Mouse (Mus musculus): ENCODE data around the gene Dpy19l3. TPM values are rescaled to one million over a fixed set of nuclear protein-coding genes. Genes with fewer than 3 reads are reported as not detected.

Dpy19l3 gene
- total RNA-seq, 4 experiments from 2014 or later = 2.7 to 3.5 (median 2.9) TPM

GRCm38 (mm10) chr7:35688781-35689349 lies 65.4 kb downstream of the Dpy19l3 start:
- DNase-seq (ENCODE audit: low spot score) = no peak

DNA sequence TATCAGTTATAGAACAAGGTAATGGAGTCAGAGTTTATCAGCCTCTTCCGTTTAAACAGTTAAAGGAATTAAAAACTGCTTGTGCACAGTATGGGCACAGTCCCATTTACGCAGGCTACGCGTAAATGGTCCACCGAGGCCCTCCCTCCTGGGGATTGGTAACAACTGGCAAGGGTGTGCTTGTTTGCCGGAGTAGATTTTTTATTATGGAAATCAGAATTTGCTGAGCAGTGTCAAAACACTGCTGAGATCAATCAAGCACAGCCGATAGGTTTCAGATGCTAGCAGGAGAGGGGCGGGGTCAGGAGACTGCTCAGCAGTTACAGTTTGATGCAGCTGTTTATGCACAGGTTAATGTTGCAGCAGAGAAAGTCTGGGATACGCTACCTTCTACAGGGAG lies 66.0 kb downstream of the Dpy19l3 start:
- DNase-seq (ENCODE audit: low spot score) = no peak

- DNase-seq (ENCODE audit: low spot score) = peak; percentile 33
These were observed 67.0 kb downstream of the Dpy19l3 start for GRCm38 (mm10) chr7:35687229-35687628.

DNA sequence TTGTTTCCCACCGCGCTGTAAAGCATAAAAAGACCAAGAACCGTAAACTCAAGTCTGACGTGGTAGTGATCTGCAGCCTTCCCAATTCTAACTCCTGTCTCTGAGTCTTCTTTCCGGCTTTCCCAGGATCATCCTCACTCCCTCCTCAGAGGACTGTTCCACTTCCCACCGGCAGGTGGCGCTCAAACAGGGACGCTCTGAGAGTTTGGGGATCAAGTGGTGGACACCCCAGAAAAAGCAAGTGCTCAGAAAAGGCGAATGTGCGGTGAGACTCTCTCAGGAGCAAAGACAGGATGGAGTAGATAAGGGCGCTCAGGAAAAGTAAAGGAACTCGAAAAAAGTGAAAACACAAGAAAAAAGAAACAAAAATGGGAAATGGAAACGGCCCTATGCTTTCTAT lies 67.5 kb downstream of the Dpy19l3 start:
- peak; percentile 38 for DNase-seq (ENCODE audit: low spot score)

DNA sequence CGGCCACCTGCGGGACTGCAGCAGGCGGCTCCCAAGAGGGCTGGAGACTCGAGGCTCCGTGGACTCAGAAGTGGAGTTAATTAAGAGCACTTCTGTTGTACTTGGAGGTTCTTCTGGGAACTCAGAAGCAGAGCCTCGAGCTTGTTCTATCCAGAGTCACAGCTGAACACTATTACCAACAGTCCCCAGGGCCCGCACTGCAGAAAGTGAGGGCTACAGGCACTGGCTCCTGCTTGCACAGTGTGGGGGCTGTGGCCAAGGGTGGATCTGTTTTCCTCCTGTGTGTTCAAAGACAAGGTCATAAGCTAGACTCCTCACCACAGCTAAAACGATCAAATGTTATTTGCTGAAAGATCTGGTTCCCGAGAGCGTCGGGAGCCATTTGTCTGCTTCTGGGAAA lies 68.0 kb downstream of the Dpy19l3 start:
- no peak for DNase-seq (ENCODE audit: low spot score)

GRCm38 (mm10) chr7:35683409-35684122 lies 70.7 kb downstream of the Dpy19l3 start:
- no peak for DNase-seq (ENCODE audit: low spot score)

DNA sequence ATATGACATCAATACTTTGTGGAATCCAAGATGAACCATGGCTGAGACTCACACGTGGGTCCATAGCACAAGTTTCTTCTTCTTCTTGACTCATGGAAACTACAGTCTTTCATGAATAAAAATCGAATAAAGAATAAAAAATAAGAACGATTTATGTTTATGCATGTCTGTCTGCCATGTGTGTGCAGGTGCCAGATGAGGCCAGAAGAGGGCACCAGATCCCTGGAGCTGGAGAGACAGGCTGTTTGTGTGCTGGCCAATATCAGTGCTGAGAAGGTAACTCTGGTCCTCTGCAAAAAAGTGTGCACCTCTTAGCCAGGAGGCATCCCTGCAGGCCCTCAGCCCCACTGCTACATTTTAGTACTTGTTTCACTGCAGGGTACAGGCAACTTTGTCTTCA lies 72.7 kb downstream of the Dpy19l3 start:
- DNase-seq (ENCODE audit: low spot score) = no peak

- no peak for DNase-seq (ENCODE audit: low spot score)
These were observed 75.3 kb downstream of the Dpy19l3 start for GRCm38 (mm10) chr7:35678976-35679375.

DNA sequence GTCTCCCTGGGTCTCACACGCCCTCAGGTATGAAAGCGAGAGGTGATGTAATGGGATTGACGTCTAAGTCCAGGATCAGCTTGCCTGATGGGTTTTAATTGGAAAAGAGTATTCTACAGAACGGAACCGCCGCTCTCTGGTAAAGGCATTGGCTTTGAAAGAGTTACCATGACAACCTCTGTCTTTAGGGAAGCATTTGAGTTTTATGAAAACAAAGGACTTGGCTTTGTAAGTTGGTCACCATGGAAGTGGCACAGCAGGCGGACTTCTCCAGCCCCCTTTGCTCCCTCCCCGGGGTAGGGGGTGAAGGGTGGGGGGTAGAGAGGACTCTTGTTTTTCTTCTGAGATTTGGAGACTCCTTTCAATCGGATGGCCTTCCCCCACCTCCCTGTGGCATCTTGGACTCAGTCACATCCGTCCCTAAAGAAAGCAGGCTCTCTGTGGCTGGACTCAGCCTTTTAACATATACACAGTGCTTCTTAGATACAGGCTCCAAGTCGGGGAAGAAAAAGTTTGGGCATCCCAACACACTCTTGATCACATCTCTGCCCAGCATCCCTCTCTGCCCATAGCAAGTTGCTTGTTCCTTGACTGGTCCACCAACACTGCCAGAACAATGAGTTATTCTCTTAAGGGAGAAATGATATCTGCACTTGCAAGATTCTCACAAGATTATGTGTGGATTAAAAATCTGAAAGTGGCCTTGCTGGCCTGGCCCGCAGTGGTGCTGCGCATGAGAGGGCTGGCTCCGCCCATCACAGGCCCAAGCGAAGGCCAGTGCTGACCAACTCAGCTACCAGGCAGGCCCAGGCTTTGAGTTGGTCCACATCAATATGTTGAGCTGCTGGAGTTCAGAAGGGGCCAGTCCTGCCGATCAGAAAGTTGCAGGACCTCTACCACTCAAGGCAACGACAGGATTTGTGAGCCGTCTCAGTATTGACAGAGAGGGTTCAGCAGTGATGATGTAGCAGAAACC lies 85.9 kb downstream of the Dpy19l3 start:
- no peak for DNase-seq (ENCODE audit: low spot score)

- DNase-seq (ENCODE audit: low spot score) = no peak
These were observed 90.4 kb downstream of the Dpy19l3 start for GRCm38 (mm10) chr7:35663790-35664376.

DNA sequence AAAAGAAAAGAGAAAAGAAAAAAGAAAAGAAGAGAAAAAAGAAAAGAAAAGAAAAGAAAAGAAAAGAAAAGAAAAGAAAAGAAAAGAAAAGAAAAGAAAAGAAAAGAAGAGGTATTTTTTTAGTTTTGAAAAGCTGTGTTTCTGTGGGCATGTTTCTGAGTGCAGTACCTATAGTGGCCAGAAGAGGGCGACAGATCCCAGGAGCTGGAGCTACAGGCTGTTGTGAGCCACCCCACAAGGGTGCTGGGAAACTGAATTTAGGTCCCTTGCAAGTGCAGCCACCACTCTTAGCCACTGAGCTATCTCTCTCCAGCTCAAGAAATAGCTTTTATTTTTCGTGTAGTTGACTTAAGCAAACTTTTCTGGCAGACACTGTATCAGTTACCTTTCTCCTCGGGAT lies 95.1 kb downstream of the Dpy19l3 start:
- no peak for DNase-seq (ENCODE audit: low spot score)

- no peak for DNase-seq (ENCODE audit: low spot score)
These were observed 96.4 kb downstream of the Dpy19l3 start for GRCm38 (mm10) chr7:35657829-35658228.

- no peak for DNase-seq (ENCODE audit: low spot score)
These were observed 102.5 kb downstream of the Dpy19l3 start for GRCm38 (mm10) chr7:35651583-35652270.

DNA sequence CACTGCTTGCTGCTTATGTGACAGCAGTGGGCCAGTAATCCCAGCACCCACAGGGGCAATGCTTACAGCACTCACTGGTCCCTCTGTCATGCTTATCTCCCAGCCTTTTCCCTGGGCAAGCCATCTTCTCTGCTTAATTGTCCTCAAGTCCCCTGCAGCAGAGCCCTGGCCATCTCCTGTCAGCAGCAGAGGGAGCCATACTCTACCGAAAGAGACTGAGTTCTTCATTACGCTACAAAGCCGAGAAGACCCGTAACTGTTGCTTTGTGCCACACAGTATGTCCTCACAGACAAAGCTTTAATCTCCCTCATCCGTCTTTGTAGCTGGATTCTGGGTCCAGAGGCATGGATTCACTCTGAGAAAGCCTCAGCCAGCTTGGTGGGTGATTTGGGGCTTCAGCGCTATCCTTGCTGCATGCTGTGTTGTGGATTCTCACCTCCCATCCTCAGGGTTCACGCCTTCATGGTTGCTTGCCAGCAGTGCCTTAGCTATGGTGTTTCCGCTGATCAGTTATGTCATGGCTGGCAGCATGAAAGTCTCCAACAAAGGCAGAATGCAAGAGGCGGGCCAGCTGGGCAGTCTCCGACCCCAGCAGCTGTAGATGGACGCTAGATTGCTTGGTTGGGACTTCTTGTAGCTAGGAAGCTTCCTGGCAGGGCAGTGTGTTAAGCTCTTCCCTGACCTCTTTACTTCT lies 103.4 kb downstream of the Dpy19l3 start:
- no peak for DNase-seq (ENCODE audit: low spot score)

DNA sequence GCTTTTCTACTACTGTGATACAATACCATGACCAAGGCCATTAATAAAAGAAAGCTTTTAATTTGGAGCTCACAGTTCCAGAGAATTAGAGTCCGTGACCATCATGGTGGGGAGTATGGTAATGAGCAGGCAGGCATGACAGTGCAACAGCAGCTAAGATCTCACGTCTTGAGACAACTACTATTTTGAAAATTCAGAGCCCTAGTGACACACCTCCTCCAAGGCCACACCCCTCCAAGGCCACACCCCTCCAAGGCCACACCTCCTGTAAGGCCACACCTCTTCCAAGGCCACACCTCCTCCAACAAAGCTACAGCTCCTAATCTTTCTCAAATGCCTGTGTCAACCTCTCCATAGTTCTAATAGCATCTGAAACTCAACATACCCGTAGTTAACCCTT lies 105.2 kb downstream of the Dpy19l3 start:
- DNase-seq (ENCODE audit: low spot score) = no peak

- no peak for DNase-seq (ENCODE audit: low spot score)
These were observed 105.8 kb downstream of the Dpy19l3 start for GRCm38 (mm10) chr7:35648239-35649069.

- peak; percentile 97 for DNase-seq (ENCODE audit: low spot score)
These were observed 107.1 kb downstream of the Dpy19l3 start, which contains the start of gene Pdcd5 for GRCm38 (mm10) chr7:35647101-35647698. Gene Pdcd5 (minus strand): TSS chr7:35647521.

DNA sequence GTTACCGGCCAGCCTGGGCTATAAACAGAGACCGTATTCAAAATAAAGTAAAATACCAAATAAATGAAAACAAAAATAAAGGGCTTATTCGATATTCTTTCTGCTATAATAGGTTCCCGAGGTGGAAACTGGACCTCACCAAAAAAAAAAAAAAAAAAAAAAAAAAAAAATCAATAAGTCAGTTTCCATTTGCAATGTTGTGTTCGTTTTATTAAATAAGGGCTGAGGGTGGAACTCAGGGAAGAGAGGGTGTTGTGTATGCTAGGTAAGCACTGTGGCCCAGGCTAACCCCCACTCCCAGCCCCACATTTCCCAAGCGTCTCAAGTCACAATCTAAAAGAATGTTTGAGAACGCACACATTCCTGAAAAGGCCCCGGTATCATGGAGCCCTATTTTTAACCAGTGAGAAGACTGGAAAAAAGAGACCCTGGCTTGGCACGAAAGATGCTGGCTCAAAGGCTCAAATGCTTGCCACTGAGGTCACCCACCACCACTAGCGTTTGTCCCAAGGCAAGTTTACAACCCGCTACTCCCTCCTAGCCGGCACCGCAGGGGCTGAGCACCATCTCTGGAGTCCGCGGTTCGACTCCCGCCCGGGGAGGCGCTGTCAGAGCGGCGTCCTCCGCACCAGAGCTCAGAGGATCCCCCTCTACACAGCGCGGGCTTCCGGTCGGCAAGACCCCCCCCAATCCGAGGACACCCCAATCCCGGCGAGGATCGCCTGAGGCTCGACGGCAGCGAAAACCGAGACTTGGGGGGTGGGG lies 107.8 kb downstream of the Dpy19l3 start:
- no peak for DNase-seq (ENCODE audit: low spot score)

DNA sequence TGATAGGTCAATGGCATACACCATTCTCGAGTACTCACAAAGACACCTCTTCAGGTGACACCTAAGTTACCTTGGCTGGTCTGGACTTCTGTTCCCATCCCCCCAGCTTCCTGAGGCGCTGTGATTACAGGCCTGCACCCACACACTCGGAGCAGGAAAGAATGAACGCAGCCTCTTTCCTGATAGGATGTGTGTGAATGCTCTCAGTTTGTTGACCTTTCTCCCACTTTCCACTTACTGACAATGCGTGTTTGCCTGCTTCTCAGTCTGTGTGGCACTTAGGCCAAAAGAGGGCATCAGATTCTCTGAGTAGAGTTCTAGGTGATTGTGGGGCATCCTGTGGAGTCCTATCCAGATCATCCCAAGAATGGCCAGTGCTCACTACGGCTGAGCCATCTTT lies 114.2 kb downstream of the Dpy19l3 start:
- no peak for DNase-seq (ENCODE audit: low spot score)
